Mouse (Mus musculus) 3T3-L1 (cell line): ENCODE measurements around the gene Nmrk1.

Source experiments
- DNase-seq: peaks from one replicate; pipeline ENCODE4 v3.0.0-alpha.2; 2015; ENCODE audit warnings: low read depth, low spot score

Nmrk1 gene

DNA sequence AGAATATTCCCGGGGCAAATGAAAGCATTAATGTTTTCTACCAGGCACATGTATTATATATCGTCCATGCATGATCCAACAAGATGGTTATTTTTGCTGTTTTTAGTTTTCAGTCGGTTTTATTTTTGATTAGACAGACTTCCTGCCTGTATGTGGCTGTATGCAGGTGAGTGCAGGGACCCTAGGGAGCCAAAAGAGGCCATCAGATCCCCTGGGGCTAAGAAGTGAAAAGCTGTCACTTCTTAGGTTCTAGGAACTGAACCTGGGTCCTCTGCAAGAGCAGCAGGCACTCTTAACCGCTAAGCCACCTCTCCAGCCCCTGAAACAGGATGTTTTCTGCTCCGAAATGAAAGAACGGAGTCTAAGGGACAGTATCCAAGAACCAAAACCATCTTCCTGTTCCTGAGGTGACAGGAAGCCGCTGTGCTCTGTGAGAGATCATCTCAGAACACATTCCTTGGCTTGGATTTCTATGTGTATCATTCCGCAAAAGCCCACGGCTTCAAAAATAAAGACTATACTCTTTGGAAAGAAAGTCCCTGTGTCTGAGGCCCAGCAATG is 16.0 kb upstream of the Nmrk1 start:
- no peak for DNase-seq

DNA sequence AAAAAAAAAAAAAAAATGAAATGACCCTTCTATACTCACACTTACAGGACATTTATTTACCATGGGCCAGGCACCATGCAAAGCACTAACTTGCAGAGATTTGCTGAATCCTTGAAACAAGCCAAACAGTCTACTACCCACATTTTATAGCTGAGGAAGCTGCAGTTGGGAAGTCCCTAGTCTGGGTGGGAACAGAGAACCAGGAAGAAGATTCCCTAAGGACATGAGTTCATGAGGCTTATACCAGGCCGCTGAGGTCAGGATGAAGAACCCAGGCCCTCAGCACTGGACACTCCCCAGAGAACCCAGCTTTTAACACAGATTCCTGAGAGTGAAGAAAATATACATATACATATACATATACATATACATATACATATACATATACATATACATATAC is 14.2 kb upstream of the Nmrk1 start:
- DNase-seq: no peak

DNA sequence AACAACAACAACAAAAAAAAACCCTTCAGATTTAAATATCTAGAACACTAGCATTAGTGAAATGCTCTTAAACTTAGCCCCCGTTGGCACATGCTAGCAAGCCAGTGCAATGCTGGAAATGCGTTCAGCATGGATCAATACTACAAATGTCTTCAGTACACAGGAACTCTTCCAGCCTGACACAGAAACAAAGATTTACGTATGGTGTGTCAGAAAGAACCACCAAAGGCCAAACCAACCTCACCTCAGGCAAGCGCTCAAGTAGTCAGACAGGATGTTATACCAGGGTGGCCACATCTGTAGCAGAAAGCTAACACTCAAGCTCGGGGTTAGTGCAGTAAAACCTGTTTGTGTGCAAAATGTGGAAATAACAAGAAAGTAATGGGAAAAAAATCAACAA is 12.7 kb upstream of the Nmrk1 start:
- DNase-seq: peak; percentile 49

DNA sequence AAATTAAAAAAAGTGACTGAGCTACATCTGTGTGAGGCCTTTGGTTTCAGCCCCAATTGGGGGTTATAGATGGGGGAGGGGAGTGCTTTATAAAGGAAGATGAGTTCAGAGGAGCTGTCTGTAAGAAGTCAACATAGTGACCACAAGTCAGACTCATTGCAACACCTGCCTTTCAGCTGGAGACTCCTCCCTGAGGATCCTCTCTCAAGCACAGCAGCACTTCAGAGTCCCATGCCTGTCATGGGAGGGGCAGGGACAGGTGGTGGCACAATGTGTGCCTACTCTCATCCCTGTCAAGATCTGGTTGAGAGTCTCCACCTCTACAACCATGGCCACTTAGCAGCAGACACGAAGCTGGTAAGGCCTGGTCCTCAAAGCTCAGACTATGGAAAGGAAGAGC is 12.1 kb upstream of the Nmrk1 start:
- no peak for DNase-seq

DNA sequence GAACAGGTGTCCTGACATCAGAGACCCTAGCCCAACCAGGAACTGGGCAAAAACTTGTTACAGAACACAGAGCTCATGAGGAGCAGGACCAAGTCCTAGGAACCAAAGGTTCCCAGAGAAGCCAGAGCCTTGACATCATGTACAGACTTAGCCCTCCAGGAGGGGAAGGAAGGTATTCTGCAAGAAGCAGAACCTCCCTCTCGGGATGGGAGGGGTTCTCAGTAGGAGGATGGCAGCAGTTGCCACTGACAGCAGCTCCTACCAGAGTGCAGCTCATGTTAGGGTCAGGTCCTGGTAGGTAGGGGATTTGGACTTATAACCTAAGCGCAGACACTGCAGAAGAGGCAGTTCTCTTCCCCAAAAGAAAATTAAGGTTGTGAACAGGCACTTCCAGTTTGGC is 7.9 kb upstream of the Nmrk1 start:
- DNase-seq: no peak

DNA sequence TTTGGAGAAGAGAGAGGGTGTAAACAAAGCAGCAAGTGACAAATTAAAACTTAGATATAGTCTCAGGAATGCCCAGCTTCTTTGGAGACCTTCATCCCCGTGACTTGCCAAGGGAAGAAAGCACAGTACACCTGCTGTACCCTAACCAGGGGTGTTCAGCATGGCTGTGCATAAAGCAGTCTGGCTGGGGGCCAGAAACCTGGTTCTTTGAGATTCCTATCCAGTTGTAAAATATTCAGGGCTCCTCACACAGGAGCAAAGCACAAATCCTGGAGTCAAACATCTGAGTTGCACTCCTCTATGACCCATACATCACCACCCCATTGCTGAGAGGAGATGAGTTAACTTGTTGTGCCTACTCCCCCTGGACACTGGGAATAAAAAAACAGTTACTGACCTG is 2.2 kb upstream of the Nmrk1 start:
- peak; percentile 49 for DNase-seq

DNA sequence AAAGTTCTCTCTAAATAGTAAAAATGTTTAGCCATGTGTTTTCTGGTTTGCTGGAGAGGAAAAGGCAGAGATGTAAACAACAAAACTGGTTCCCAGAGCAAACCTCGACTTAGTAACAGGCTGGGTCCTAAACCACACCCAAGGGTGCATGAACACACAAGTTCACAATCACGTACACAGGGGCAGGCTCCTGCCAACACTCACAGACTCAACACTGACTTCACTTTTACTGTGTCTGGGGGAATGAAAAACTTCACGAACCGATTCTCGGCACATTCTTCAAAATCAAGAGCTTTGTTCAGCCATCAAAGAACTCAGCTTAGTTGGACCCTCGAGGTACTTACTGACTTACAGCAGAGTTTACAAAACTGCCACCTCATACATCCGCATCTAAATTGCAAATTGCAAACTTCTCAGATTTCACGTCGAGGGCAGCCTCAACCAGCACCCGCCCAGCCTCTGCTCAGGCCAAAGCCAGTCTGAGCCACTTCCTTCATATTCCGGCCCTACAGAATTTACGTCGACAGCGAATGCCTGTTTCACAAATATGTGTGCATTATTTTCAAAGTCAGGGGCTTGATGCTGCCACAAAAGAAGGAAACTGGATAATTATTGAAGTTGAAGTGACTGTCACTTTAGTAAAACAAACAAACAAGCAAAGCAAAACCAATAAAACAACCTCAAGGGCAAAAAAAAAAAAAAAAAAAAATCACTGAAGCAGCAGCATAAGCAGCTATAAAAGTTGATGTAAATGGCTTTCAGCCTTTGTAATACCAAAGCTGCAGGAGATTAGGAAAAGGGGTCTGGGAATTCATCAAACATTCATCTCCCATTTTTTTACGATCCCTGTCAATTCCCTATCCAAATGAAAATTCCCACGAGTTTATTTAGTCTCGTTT is 1.3 kb upstream of the Nmrk1 start:
- peak; percentile 89 for DNase-seq

DNA sequence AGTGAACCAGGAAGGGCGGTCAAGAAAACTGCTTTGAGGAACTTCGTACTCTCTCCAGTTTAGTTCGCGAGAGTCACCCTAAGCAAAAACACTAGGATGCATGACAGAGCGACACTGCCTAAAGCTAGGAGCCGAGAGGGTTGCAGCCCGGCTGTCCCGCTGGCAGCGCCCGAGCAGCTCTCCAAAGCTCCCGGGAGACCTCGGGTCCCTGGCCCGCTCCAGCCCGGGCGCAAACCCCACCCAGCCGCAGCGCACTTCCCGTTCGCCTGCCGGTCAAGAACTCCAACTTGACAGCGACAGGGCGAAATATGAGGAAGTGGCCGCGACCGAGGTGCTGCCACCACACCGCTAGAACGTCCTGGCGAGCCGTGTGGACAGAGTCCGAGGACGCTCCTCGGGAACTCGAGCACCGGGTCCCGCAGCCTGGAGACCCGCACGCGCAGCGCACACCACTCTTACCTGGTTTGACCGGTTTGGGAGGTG is 548 bp upstream of the Nmrk1 start:
- peak; percentile 62 for DNase-seq

DNA sequence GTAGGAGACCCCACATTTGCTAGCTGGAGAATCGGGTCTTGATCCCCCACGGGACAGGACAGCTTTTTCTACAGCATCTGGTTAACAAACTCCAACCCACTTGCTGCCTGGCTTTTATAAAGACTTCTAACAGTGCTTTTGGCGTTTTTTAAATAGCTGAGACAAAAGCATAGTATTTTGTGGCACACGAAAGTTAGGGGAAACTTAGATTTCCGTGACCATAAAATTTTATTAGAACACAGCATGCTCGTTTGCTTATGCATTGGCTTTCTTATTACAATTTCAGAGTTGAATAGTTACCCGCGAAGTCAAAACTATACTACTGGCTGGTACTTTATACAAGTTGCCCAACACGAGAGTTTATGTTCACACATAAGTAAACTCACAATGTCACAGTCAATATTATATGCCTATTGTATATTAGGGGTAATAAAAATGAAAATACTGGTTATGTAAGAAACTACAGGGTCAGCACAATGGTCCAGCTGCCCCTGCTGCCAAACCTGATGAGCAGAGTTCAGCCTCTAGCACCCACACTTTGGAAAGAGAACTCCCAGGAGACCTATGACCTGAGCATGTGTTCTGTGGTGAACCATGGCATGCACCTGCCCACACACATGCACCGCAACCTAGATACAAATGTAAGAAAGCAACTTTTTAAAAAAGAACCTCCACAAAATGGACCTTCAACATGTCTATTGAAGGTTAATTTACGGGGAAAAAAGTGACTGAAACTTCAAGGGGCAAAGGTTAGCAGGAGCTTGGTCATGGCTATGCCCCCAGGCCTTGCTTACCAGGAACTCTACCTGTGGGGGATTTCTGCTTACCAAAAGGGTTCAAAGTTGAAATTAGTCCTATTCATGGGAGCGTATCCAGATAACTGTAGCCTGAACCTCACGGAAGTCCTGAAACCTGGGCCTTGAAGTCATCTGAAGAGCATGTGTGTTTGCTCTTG is 758 bp downstream of the Nmrk1 start:
- no peak for DNase-seq

DNA sequence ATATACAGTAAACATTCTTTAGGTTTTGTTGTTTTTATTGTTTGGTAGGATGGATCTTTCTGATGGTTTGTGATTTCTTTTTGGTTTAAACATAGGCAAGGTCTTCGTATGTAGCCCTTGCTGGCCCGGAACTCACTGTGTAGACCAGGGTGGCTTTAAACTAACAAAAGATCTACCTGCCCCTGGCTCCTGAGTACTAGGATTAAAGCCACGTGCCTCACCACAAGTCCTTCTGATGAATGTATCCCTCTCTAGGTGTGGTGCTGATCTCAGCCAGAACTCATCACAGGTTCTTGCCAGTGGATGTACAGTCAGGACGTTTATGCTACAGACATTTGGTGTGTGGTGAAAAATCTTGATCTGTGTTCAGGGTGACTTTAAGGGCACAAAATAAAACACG is 6.2 kb downstream of the Nmrk1 start:
- no peak for DNase-seq

DNA sequence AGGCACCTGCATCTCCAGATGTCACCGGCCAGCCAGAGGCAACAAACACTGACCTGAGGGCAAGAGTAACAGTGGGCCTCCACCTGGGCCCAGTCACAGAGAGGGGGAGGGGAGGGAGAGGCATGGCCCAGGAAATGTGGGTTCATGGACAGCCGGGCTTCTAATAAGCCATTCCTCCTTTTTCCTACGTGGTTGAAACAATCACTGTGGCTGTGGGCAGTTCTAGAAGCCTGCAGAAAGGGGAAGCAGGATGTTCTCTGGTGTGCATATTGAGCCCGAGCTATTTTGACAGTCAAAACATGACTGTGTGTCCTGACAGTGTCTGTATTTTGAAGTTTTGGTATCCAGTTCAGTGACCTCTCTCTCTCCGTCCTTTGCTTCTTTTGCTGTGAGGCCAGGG is 7.2 kb downstream of the Nmrk1 start:
- DNase-seq: no peak

DNA sequence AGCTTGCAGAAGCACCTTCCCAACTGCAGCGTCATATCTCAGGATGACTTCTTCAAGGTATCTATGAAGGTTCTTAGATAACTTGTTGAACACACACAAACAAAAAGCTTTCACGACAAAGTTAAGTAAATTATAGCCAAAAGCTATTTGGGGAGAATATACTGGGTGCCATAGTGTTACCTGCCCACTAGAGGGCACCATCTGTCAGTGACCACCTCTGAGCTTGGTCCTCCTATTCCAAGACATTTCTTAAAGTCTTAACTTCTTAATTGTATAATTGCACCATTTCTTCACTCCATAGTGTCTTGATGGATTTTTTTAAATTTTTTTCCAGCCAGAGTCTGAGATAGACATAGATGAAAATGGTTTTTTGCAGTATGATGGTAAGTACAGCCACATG is 7.8 kb downstream of the Nmrk1 start:
- no peak for DNase-seq

DNA sequence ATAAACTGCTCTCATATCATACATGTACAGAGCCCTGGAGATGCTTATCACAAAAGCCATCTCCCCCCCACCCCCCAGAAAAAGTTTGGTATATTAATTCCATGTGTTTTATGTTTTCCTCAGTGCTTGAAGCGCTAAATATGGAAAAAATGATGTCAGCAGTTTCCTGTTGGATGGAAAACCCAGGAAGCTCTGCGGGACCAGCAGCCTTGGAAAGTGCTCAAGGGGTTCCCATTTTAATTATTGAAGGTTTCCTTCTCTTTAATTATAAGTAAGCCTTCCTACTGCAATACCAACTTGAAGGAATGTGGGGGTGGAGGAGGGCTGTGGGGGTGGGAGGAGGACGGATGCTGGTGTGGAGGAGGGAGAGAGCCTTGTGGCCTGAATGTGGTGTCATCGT is 9.3 kb downstream of the Nmrk1 start:
- DNase-seq: no peak

DNA sequence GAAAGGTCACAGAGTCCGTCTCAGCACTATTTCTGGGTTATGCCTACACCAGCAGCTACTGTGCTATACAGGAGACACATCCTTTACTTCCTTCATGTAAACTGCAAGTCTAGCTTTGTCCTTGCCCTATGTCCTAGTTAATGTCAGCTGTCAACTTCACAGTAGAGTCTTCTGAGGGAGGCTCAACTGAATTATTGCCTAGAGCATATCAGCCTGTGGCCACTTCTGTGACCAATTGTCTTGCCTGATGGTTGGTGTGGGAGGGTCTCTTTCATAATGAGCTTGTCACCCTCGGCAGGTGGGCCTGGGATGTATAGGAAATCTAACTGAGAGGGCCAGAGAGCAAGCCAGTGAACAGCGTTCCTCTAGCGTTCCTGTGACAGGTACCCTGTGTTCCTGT is 11.7 kb downstream of the Nmrk1 start:
- DNase-seq: no peak

DNA sequence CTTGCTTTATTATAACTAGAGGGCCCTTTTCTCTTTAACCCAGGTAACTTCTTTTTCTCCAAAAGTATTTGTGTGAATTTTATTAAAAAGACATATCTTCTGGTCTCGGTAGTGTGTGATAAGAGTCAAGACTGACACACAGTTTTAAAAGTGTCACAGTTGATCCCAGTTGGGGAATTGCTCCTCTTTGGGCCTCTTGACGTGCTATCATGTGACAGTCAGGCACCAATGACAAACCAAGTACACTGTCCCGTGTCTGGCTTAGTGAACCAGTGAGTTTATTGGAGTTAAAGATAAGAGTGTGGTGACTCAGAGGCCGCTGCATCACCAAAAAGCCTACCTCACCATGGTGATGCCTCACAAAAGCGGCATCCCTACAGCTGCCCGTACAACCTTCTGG is 12.3 kb downstream of the Nmrk1 start:
- DNase-seq: no peak

DNA sequence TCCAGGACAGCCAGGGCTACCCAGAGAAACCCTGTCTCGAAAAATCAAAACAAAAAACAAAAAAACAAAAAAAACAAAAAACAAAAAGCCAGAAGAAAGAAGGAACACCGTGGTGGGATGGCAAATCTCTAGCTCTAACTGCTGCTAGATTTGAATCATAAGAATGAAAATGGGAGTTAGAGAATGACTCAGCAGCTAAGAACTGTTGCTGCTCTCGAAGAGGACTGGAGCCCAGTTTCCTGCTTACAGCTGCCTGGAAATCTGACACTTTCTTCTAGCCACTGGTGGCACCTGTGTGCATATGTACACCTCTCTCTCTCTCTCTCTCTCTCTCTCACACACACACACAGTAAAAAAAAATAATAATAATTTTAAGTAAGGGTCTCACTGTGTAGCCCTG is 14.6 kb downstream of the Nmrk1 start:
- DNase-seq: peak; percentile 66

DNA sequence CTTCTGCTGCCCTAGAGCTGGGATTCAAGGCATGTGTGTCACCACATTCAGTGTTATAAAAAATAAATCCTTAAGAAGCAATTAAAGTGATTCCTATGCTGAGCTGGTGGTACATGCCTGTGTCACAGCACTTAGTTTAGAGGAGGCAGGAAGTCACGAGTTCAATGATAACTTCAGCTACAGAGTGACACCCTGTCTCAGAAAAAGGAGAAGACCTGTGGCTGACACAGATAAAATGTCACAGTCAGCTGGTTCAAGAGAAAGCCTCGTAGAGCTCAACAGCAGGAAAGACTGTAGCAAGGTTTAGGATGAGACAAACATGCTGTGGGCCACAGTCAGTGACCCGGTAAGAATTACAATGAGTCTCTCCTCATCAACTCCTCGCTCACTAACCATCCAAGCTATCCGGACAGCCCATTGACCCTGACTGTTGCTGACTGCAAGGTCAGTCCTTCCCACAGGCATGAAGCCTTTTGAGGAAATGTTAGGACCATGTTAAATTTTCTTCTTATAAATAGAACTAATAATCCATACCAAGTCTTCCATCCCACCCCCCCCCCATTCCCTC is 15.2 kb downstream of the Nmrk1 start:
- DNase-seq: no peak

DNA sequence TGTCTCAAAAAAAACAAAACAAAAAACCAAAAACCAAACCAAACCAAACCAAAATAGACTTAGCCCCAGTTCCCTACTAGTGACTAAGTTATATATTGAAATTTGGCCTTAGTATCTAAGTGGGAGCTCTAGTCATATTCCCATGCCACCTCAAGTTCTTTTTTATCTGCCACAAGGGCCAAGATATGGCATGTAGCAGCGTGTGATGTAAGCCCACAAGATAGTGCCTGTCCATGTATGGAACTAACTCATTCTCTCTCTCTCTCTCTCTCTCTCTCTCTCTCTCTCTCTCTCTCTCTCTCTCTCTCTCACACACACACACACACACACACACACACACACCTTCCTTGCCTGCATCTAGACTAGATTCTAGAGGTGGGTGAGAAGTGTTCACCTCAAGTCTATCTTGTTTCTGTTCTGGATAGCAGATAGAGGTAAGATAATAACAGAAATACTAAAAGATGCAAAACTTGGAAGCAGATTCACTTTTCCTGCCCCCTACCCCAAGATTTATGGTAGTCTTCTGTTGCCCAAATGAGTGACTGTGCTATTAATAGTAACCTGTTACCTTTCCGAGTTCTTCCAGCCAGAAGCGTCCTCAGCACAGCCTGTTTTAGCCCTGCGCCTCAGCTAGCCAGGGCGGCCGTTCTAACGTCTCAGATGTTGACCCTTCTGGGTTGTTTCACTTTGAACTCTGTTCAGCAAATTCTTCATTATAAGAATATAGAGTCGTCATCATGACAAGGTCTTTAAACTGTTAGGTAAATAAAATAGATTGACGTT is 16.2 kb downstream of the Nmrk1 start:
- no peak for DNase-seq

DNA sequence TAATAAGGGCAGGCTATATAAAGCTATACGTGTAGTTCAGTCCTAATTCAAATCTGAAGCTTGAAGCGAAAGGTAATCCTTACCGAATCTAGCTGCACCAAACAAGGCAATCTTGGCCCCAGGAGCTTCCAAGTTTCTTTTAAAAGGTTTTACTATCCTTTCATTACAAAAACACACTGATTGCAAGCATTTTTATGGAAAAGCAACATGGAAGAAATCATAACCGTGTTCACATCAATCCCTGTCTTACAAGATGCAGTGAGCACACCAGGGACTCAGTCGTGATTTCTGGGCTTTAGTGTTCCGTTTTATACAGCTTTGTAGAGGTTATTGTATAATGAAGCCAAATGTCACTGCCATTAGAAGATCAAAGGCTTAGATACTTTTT is 16.8 kb downstream of the Nmrk1 start:
- no peak for DNase-seq

DNA sequence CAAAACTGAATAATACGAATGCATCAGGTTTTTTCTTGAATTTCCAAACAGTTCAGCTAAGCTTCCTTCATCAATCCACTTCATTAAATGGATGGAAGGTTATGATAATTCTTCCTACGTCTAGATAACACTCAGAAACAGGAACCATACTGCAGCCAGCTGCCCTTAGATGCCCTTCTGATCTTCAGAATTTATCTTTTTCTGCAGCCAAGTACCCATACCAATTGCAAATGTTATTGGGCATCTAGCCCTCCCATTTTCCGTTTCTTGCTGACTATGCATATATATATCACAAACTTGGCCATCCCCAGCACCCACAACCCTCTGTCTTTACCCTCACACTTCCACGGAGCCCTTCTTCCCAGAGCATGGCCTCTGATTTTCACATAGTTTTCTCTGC is 18.2 kb downstream of the Nmrk1 start:
- no peak for DNase-seq

DNA sequence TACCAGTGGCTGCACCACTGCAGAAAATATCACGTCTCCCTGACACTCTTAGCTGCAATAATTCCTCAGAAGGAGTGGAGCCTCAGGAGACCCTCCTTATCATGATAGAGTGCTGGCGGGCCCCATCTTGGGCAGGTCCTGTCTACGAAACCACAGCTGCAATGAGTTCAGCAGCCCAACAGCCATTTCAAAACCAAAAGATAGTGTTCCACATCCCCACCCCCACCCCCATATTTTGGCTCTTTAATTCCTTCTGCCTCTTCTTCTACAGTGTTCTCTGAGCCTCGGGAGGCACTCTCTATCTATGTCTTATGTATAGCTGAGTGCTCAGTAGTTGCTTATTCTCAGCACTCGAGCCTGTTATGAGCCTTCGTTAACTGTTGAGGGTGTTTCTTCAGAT is 18.7 kb downstream of the Nmrk1 start:
- no peak for DNase-seq
